Mouse (Mus musculus) retina, adult 2 months (tissue): Measurements from ENCODE around the gene Wars.

Source experiments
- DNase-seq: peaks from one replicate; pipeline ENCODE4 v3.0.0-alpha.2; 2012; ENCODE audit warnings: low read depth, low spot score

The Wars gene

DNA sequence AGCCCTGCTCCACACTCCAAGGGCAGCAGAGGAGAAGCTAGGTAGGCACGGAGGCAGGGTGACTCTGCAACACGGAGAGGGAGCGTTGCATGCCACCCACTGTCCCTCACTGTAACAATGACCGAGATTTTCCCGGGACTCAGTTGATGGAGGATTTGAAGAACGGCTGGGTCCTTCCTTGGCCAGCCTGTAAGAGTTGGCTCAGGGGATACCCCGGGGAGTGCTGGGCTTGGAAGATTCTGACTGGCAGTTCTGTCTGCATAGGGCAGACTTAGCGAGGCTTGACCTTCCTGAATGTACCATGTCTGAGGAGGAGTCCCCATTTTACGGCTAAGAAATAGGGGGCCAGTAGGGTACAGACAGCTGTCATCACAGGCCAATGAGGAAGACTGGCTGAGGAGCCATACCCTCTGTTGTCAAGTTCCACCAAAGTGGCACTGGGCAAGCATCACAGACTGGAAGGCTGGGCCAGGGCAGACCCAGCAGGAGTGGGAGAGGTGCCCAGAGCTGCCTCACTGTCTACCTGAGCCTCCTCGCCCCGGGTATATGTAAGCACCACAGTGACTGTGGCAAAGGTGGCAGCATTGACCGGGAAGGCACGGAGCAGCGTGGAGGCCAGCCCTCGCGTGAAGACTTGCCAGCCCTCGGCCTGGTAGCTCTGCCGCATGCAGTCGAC is 67.6 kb downstream of the Wars start:
- no peak for DNase-seq

DNA sequence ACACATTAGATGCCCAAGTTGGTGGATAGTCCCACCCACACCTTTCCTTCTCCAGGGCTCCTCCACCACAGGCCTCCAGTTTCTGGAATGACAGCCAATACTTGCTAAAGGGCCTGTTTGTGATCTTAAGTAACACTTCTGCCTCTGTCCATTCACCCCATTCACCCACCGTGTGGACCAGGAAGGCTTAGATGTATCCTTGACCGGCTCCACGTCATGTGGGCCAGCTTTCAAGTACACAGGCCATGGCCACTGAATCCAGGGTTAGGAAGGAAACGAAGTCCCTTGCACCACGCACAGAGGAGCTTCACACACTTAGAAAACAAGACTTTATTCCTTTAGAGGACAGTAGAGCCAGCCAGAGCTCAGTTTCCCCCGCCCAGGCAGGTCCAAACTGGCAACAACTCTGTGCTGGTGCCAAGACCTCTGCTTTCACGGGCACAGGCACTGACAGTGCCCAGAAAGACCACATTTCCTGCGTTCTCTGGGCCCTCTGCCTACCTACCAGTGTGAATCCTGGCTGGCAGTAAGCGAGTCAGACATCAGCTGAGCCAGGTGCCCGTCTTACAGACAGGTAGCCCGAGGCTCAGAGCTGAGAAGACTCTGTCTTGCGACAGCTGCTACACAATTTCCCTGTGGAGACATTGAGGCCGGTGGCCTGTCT is 68.3 kb downstream of the Wars start:
- no peak for DNase-seq

DNA sequence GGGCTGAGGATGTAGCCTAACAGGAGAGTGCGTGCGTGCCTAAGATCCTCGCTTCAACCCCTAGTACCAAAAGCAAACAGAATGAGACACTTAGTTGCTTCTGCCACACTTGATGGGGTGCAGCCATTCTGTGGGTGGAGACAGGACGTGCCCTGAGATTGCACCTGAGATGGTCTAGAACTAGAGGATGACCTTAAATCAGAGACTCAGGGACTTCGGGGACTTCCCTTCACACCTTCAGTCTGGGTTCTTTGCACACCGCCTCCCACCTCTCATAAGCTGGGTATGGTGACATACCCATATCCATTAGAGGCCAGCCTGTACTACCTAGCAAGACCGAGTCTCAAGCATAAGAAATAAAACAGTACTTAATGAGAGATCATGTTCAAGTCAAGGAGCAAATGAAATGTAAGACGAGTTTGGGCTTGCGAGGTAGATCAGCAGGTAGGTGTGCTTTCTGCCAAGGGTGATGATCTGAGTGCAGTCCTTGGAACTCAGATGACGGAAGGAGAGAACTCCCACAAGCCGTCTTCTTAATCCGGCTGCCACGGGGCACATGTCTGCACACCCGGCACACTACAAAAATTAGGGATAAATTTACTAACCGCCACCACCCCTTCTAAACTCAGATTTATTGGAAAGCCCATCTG is 69.6 kb downstream of the Wars start:
- no peak for DNase-seq

DNA sequence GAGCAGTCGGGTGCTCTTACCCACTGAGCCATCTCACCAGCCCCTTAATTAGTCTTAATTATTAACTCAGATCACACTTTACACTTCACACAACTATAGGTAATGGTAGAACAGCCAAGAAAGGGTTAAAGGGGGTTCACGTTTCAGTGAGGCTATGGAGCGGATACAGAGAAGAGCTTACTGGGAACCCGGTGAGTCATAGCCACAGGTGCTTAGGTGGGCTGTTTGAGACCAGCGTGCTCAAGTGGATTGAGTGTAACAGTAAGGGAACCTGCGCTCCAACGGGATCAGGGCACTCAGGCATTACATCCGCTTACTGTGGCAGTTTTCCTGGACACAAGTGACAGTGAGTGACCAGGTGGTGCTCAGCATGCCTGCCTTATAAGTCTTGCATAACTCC is 70.9 kb downstream of the Wars start:
- DNase-seq: no peak

DNA sequence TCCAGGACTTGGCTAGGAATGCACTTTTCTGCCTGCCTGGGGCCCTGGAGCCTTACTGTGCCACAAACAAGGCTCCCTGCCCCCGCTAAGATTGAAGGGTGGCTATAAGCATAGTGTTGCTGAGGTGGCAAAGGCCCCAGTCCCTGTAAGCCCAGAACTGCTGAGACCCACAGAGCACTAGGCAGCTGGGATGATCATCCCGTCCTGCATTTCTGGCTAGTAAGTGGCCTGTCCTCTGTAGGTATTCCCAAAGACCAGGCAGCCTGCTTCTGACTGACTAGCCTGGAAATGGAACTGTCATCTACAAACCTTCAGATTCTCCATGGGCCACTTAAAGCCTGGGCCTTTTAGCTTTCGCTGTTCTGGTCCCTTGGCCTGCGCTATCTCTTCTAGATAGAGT is 73.5 kb downstream of the Wars start:
- no peak for DNase-seq

DNA sequence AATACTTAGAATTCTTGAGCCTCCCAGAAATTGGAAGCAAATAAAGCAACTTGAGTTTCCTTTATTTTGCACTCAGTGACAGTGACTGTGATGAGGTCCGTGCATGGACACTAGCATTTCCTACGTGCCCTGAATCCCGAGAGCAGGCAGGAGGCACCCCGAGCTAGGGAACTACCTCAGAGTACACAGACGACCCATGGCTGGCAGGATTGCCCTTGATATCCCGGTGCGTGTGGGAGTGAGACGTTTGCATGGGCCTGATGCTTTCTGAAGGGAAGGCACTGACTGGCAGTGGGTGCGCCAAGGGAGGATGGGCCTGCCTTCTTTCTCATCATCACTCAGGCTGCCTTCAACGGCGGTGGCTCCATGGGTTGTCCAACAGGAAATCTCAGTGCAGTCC is 77.4 kb downstream of the Wars start:
- no peak for DNase-seq

DNA sequence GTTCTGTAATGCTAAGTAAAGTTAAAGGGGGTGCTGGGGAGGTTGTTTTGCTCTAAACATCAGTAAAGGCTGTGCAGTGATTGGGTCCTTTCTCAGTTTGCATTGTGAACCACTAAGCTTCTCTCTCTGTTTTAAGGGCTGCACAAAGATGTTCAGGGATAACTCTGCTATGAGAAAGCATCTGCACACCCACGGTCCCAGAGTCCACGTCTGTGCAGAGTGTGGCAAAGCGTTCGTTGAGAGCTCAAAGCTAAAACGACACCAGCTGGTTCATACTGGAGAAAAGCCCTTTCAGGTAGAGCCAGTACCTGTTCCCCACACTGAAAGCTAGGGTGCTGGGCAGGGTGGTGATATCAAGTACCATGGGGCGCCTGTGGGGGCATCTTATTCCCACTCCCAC is 79.5 kb downstream of the Wars start:
- DNase-seq: no peak

DNA sequence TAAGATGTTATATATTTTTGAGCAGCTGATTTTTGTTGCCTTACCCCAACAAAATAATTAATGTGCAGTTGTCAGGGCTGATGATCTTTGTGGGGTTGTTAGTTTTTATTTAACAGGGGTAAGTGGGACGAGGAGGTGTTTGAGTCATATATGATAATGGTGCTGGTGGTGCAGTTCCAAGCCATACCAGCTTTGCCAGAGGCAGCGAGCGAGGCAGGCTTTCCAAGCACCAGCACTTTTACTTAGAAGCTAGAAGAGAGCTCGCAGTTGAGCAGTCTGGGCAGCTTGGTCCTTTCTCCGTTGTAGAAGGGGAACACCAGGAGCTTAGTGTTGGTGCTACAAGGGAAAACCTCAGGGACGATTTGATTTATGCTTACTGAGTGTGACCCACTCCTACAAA is 81.5 kb downstream of the Wars start:
- no peak for DNase-seq

DNA sequence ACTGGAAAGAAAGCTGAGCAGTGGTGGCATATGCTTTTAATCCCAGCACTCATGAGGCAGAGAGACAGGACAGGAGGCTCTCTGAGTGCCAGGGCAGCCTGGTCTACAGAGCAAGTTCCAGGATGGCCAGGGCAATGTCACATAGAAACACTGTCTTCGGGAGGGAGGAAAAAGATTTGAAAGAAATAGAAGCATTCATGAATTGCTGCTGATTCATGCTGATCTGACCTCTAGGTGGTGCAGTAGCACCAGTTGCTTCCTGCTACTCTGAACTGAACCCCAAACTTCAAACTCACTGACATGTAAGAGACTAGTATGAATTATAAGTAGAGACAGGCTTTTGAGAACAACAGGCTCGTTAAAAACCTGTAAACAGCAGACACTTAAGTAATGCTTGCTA is 82.8 kb downstream of the Wars start:
- DNase-seq: no peak

DNA sequence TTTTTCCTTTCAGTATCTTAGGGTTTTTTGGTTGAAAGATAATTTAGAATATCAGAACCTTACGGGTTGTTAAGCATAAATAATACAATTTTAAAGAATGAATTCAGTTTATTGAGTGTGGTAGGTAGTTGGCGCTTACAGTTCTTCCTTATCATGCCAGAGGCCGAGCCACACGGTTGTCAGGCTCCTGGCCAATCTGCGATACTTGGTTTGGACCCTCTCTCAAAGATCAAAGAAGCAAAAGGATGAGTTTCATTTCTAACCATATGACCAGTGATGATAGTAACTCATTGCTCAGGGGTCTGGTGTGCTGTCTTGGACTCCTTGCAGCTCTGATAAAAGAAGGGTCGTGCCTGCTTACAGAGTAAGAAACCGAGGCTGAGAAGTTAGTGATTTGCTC is 83.7 kb downstream of the Wars start:
- DNase-seq: no peak
